Mouse (Mus musculus) right cerebral cortex, adult 18-20 months (tissue): ENCODE measurements around the gene Hsh2d.

Experiments used
- DNase-seq: peaks from one replicate; pipeline ENCODE4 v3.0.0; 2022; ENCODE audit warnings: mixed read lengths

Hsh2d gene

GRCm38 (mm10) chr8:72192065-72192464 is 2.6 kb downstream of the Hsh2d start:
- DNase-seq = no peak

GRCm38 (mm10) chr8:72197997-72198396 is 8.6 kb downstream of the Hsh2d start:
- DNase-seq = no peak

GRCm38 (mm10) chr8:72208582-72208981 is 19.1 kb downstream of the Hsh2d start:
- DNase-seq = no peak

GRCm38 (mm10) chr8:72210222-72210621 is 20.8 kb downstream of the Hsh2d start:
- no peak for DNase-seq

GRCm38 (mm10) chr8:72210710-72211109 is 21.3 kb downstream of the Hsh2d start:
- DNase-seq = no peak

- no peak for DNase-seq
These were observed 22.4 kb downstream of the Hsh2d start for GRCm38 (mm10) chr8:72211846-72212245.

GRCm38 (mm10) chr8:72212751-72213150 is 23.3 kb downstream of the Hsh2d start, which contains the start of gene Cib3:
TSS of gene Cib3 (minus strand) at chr8:72212837.
- peak; percentile 10 for DNase-seq

GRCm38 (mm10) chr8:72213536-72213935 is 24.1 kb downstream of the Hsh2d start, which contains the start of gene Gm11034:
TSS of gene Gm11034 (minus strand) at chr8:72213636.
- DNase-seq = no peak

- no peak for DNase-seq
These were observed 25.6 kb downstream of the Hsh2d start for GRCm38 (mm10) chr8:72215060-72215459.

- no peak for DNase-seq
These were observed 26.4 kb downstream of the Hsh2d start for GRCm38 (mm10) chr8:72215871-72216270.

GRCm38 (mm10) chr8:72218781-72219540 is 29.5 kb downstream of the Hsh2d start:
- no peak for DNase-seq

- peak; percentile 91 for DNase-seq
These were observed 30.3 kb downstream of the Hsh2d start, which contains the start of gene Fam32a for GRCm38 (mm10) chr8:72219541-72220363. TSS of gene Fam32a (plus strand) at chr8:72219730.

GRCm38 (mm10) chr8:72220758-72221157 is 31.3 kb downstream of the Hsh2d start:
- no peak for DNase-seq

GRCm38 (mm10) chr8:72222656-72223055 is 33.2 kb downstream of the Hsh2d start:
- no peak for DNase-seq

GRCm38 (mm10) chr8:72239499-72240402 is 50.3 kb downstream of the Hsh2d start, which contains the start of gene Ap1m1:
TSS of gene Ap1m1 (plus strand) at chr8:72240018.
- peak; percentile 98 for DNase-seq

GRCm38 (mm10) chr8:72240403-72240763 is 50.9 kb downstream of the Hsh2d start:
- no peak for DNase-seq

- no peak for DNase-seq
These were observed 51.5 kb downstream of the Hsh2d start for GRCm38 (mm10) chr8:72240951-72241350.

GRCm38 (mm10) chr8:72242226-72242625 is 52.8 kb downstream of the Hsh2d start:
- no peak for DNase-seq

GRCm38 (mm10) chr8:72244610-72245009 is 55.2 kb downstream of the Hsh2d start:
- no peak for DNase-seq
